Comparison of ENCODE assay signal across 7 mouse cellular contexts in genomic region chr9:21594350-21594749, GRCm38 (mm10). TPM values are rescaled to one million over a fixed set of nuclear protein-coding genes. Genes with fewer than 3 reads are reported as not detected.
DNase-seq lines count a peak whose midpoint lies in the region; ATAC-seq and TF ChIP-seq lines count a peak whose summit lies in the region.
"Not testable (repeated sequence)": the region's sequence is repeated elsewhere in the genome, so short reads cannot be mapped to it uniquely, and the experiment has no call there.

No protein-coding gene starts in this region.

- not testable (repeated sequence) for DNase-seq in forebrain, embryonic 10.5 days (ENCODE audit: extremely low spot score, low spot score); limb, embryonic 11.5 days (ENCODE audit: low spot score); lung, embryonic 14.5 days

- not testable (repeated sequence) for H3K27me3 ChIP-seq in forebrain, embryonic 10.5 days (ENCODE audit: poor library complexity, severe bottlenecking); heart, embryonic 14.5 days (ENCODE audit: control insufficient read depth, insufficient read depth, low read length); intestine, embryonic 15.5 days (replicated peaks); limb, embryonic 11.5 days (ENCODE audit: control insufficient read depth, insufficient read depth, low read length); lung, embryonic 14.5 days (ENCODE audit: insufficient read depth, low read length); myocyte (ENCODE audit: control insufficient read depth, insufficient read depth, insufficient read length)

- not testable (repeated sequence) for H3ac ChIP-seq in myocyte (ENCODE audit: control insufficient read depth, insufficient read length)

- H3K9ac ChIP-seq in heart, embryonic 14.5 days (ENCODE audit: low read length); intestine, embryonic 15.5 days; limb, embryonic 11.5 days (ENCODE audit: low read length); lung, embryonic 14.5 days: not testable (repeated sequence)

- H3K36me3 ChIP-seq in forebrain, embryonic 10.5 days (replicated peaks) = peaks cover 44% of the 10 kb centered on the region
- H3K36me3 ChIP-seq in heart, embryonic 14.5 days (ENCODE audit: control insufficient read depth, insufficient read depth, low read length) = peaks cover 34% of the 10 kb centered on the region
- not testable (repeated sequence) for H3K36me3 ChIP-seq in intestine, embryonic 15.5 days; limb, embryonic 11.5 days (ENCODE audit: control insufficient read depth, insufficient read depth, low read length); myocyte (ENCODE audit: control insufficient read depth, insufficient read depth)
- H3K36me3 ChIP-seq in lung, embryonic 14.5 days (ENCODE audit: insufficient read depth) = peaks cover 33% of the 10 kb centered on the region

- not testable (repeated sequence) for H3K9me3 ChIP-seq in forebrain, embryonic 10.5 days; heart, embryonic 14.5 days (ENCODE audit: control insufficient read depth, low read length); intestine, embryonic 15.5 days; limb, embryonic 11.5 days (ENCODE audit: control insufficient read depth, low read length); lung, embryonic 14.5 days (ENCODE audit: low read depth, low read length)

- WGBS in forebrain, embryonic 10.5 days = 91% methylated on average over 8 of the region's 8 CpGs
- WGBS in heart, embryonic 14.5 days = 93% methylated on average over 8 of the region's 8 CpGs
- WGBS in intestine, embryonic 15.5 days = 88% methylated on average over 8 of the region's 8 CpGs
- 92% methylated on average over 8 of the region's 8 CpGs for WGBS in limb, embryonic 11.5 days
- 85% methylated on average over 8 of the region's 8 CpGs for WGBS in lung, embryonic 14.5 days

- peaks cover 23% of the 10 kb centered on the region for H3K79me2 ChIP-seq in myocyte (ENCODE audit: control insufficient read depth, insufficient read depth)

- peaks cover 12% of the 10 kb centered on the region; the same call in 1 of the 2 replicates for H3K4me1 ChIP-seq in bone marrow macrophage, adult 2 months (ENCODE audit: control insufficient read depth, insufficient read depth, low read length)
- H3K4me1 ChIP-seq in forebrain, embryonic 10.5 days = peaks cover 37% of the 10 kb centered on the region
- peaks cover 5 to 20% of the 10 kb centered on the region in 2 experiments for H3K4me1 ChIP-seq in heart, embryonic 14.5 days (ENCODE audit: control insufficient read depth in 2 of 2, insufficient read depth in 2 of 2, low read length in 2 of 2)
- H3K4me1 ChIP-seq in intestine, embryonic 15.5 days (replicated peaks) = peaks cover 18% of the 10 kb centered on the region
- peaks cover 11% of the 10 kb centered on the region for H3K4me1 ChIP-seq in limb, embryonic 11.5 days (ENCODE audit: control insufficient read depth, insufficient read depth, low read length)
- H3K4me1 ChIP-seq in lung, embryonic 14.5 days (ENCODE audit: insufficient read depth) = not testable (repeated sequence)

- TF ChIP-seq POLR2A in bone marrow macrophage, adult 2 months (IDR thresholded peaks at IDR 0.05; ENCODE audit: borderline replicate concordance, low read depth, low read length); myocyte (IDR thresholded peaks at IDR 0.05; ENCODE audit: insufficient read length, low read depth): not testable (repeated sequence)

- H3K27ac ChIP-seq in bone marrow macrophage, adult 2 months (ENCODE audit: insufficient read depth, low read depth, low read length); forebrain, embryonic 10.5 days; heart, embryonic 14.5 days (replicated peaks in 1 of 2; ENCODE audit: control insufficient read depth in 1 of 2, insufficient read depth in 1 of 2, low read depth in 2 of 2, low read length in 2 of 2); intestine, embryonic 15.5 days; limb, embryonic 11.5 days (replicated peaks; ENCODE audit: low read depth, low read length); lung, embryonic 14.5 days (ENCODE audit: low read depth): not testable (repeated sequence)

- H3K4me2 ChIP-seq in heart, embryonic 14.5 days (ENCODE audit: low read length) = peak overlapping the region; percentile 82
- peak overlapping the region; percentile 90 for H3K4me2 ChIP-seq in intestine, embryonic 15.5 days (replicated peaks)
- peak overlapping the region; percentile 95; the same call in 1 of the 2 replicates for H3K4me2 ChIP-seq in limb, embryonic 11.5 days (ENCODE audit: low read depth, severe bottlenecking)
- peak overlapping the region; percentile 91 for H3K4me2 ChIP-seq in lung, embryonic 14.5 days
- H3K4me2 ChIP-seq in myocyte (ENCODE audit: low read depth) = peak overlapping the region; percentile 97

- ATAC-seq in heart, embryonic 14.5 days (ENCODE audit: insufficient number of reproducible peaks, insufficient read depth, low FRiP score, low read depth); intestine, embryonic 15.5 days; limb, embryonic 11.5 days (ENCODE audit: insufficient number of reproducible peaks, low FRiP score, low TSS enrichment, low read depth); lung, embryonic 14.5 days (ENCODE audit: insufficient read depth): not testable (repeated sequence)

- peak overlapping the region; percentile 97 for H3K4me3 ChIP-seq in bone marrow macrophage, adult 2 months (ENCODE audit: insufficient read depth, low read length)
- H3K4me3 ChIP-seq in forebrain, embryonic 10.5 days = peak overlapping the region; percentile 98
- not testable (repeated sequence) for H3K4me3 ChIP-seq in heart, embryonic 14.5 days (ENCODE audit: control insufficient read depth in 1 of 2, insufficient read depth in 1 of 2, low read depth in 1 of 2, low read length in 2 of 2); limb, embryonic 11.5 days (ENCODE audit: low read depth, low read length)
- H3K4me3 ChIP-seq in intestine, embryonic 15.5 days (replicated peaks) = peak overlapping the region; percentile 72; the same call in 1 of the 2 replicates
- peak overlapping the region; percentile 96; the same call in 1 of the 2 replicates for H3K4me3 ChIP-seq in lung, embryonic 14.5 days (ENCODE audit: low read depth, low read length)
- H3K4me3 ChIP-seq in myocyte = peak overlapping the region; percentile 74

- TF ChIP-seq CTCF in bone marrow macrophage, adult 2 months (IDR thresholded peaks at IDR 0.05; ENCODE audit: low read depth, low read length); lung, embryonic 14.5 days (IDR thresholded peaks at IDR 0.05; ENCODE audit: low read depth): not testable (repeated sequence)

RNA-seq across cellular contexts. Expression of gene Yipf2, which starts 1.7 kb away (rescaled TPM):
- polyA plus RNA-seq in bone marrow macrophage, adult 2 months (2012; ENCODE audit: insufficient read depth, insufficient read length, missing spikeins) = 16.1 and 17.9 TPM in 2 replicates
- polyA plus RNA-seq in forebrain, embryonic 10.5 days (2016; fragmentation: Nextera tagmentation; extraction: Ambion mirVana) = 19.0 and 20.4 TPM in 2 replicates
- 11.5 and 11.7 TPM in 2 replicates for polyA plus RNA-seq in heart, embryonic 14.5 days (2014; fragmentation: Nextera tagmentation; extraction: Ambion mirVana)
- 25.2 and 34.3 TPM in 2 replicates for polyA plus RNA-seq in intestine, embryonic 15.5 days (2015; fragmentation: Nextera tagmentation; extraction: Ambion mirVana)
- polyA plus RNA-seq in limb, embryonic 11.5 days (2014; fragmentation: Nextera tagmentation; extraction: Ambion mirVana) = 14.0 and 18.0 TPM in 2 replicates
- 17.0 and 17.9 TPM in 2 replicates for polyA plus RNA-seq in lung, embryonic 14.5 days (2014; fragmentation: Nextera tagmentation; extraction: Ambion mirVana)
- polyA plus RNA-seq in myocyte (2012; fragmentation: generic; extraction: Trizol) = 13.2 TPM

RNA-seq across cellular contexts. Expression of gene Timm29, which starts 1.8 kb away (rescaled TPM):
- polyA plus RNA-seq in bone marrow macrophage, adult 2 months (2012; ENCODE audit: insufficient read depth, insufficient read length, missing spikeins) = 15.5 and 16.4 TPM in 2 replicates
- 31.4 and 32.3 TPM in 2 replicates for polyA plus RNA-seq in forebrain, embryonic 10.5 days (2016; fragmentation: Nextera tagmentation; extraction: Ambion mirVana)
- 38.1 and 40.0 TPM in 2 replicates for polyA plus RNA-seq in heart, embryonic 14.5 days (2014; fragmentation: Nextera tagmentation; extraction: Ambion mirVana)
- polyA plus RNA-seq in intestine, embryonic 15.5 days (2015; fragmentation: Nextera tagmentation; extraction: Ambion mirVana) = 27.3 and 29.3 TPM in 2 replicates
- 44.1 and 44.9 TPM in 2 replicates for polyA plus RNA-seq in limb, embryonic 11.5 days (2014; fragmentation: Nextera tagmentation; extraction: Ambion mirVana)
- polyA plus RNA-seq in lung, embryonic 14.5 days (2014; fragmentation: Nextera tagmentation; extraction: Ambion mirVana) = 35.6 and 36.3 TPM in 2 replicates
- polyA plus RNA-seq in myocyte (2012; fragmentation: generic; extraction: Trizol) = 26.3 TPM

RNA-seq across cellular contexts. Expression of gene Smarca4, which starts 21.6 kb away (rescaled TPM):
- polyA plus RNA-seq in bone marrow macrophage, adult 2 months (2012; ENCODE audit: insufficient read depth, insufficient read length, missing spikeins) = 43.7 and 49.8 TPM in 2 replicates
- polyA plus RNA-seq in forebrain, embryonic 10.5 days (2016; fragmentation: Nextera tagmentation; extraction: Ambion mirVana) = 147 and 149 TPM in 2 replicates
- 51.1 and 52.8 TPM in 2 replicates for polyA plus RNA-seq in heart, embryonic 14.5 days (2014; fragmentation: Nextera tagmentation; extraction: Ambion mirVana)
- 67.0 and 68.6 TPM in 2 replicates for polyA plus RNA-seq in intestine, embryonic 15.5 days (2015; fragmentation: Nextera tagmentation; extraction: Ambion mirVana)
- polyA plus RNA-seq in limb, embryonic 11.5 days (2014; fragmentation: Nextera tagmentation; extraction: Ambion mirVana) = 143 and 155 TPM in 2 replicates
- 106 and 114 TPM in 2 replicates for polyA plus RNA-seq in lung, embryonic 14.5 days (2014; fragmentation: Nextera tagmentation; extraction: Ambion mirVana)
- polyA plus RNA-seq in myocyte (2012; fragmentation: generic; extraction: Trizol) = 68.0 TPM

RNA-seq across cellular contexts. Expression of gene Carm1, which starts 47.7 kb away (rescaled TPM):
- polyA plus RNA-seq in bone marrow macrophage, adult 2 months (2012; ENCODE audit: insufficient read depth, insufficient read length, missing spikeins) = 19.1 and 20.5 TPM in 2 replicates
- polyA plus RNA-seq in forebrain, embryonic 10.5 days (2016; fragmentation: Nextera tagmentation; extraction: Ambion mirVana) = 58.3 and 59.8 TPM in 2 replicates
- polyA plus RNA-seq in heart, embryonic 14.5 days (2014; fragmentation: Nextera tagmentation; extraction: Ambion mirVana) = 38.1 and 41.0 TPM in 2 replicates
- polyA plus RNA-seq in intestine, embryonic 15.5 days (2015; fragmentation: Nextera tagmentation; extraction: Ambion mirVana) = 41.4 and 42.2 TPM in 2 replicates
- polyA plus RNA-seq in limb, embryonic 11.5 days (2014; fragmentation: Nextera tagmentation; extraction: Ambion mirVana) = 78.9 and 93.7 TPM in 2 replicates
- polyA plus RNA-seq in lung, embryonic 14.5 days (2014; fragmentation: Nextera tagmentation; extraction: Ambion mirVana) = 69.4 and 76.5 TPM in 2 replicates
- 48.1 TPM for polyA plus RNA-seq in myocyte (2012; fragmentation: generic; extraction: Trizol)
